Mouse (Mus musculus) hindbrain, embryonic 12.5 days (tissue): ENCODE data around the gene Gpx7. TPM values are rescaled to one million over a fixed set of nuclear protein-coding genes. Genes with fewer than 3 reads are reported as not detected.

Experiments used
- ATAC-seq: fragments of 200-750 bp; cut with Nextera tagmentation; 2 replicates; pipeline ENCODE4 v1.8.0; 2017; ENCODE audit warnings: moderate TSS enrichment; ENCODE audit not compliant: low FRiP score
- H3K27ac ChIP-seq: fragments of 300-500 bp; sonication (generic); 2 replicates; pipeline ENCODE4 v1.5.1; 2016; ENCODE audit warnings: mild to moderate bottlenecking
- H3K27me3 ChIP-seq: fragments of 300-500 bp; sonication (generic); 2 replicates; pipeline ENCODE4 v1.6.1; 2016; ENCODE audit warnings: mild to moderate bottlenecking
- H3K36me3 ChIP-seq: fragments of 300-500 bp; sonication (generic); 2 replicates; pipeline ENCODE4 v1.6.1; 2016; ENCODE audit warnings: mild to moderate bottlenecking
- H3K4me1 ChIP-seq: fragments of 300-500 bp; sonication (generic); 2 replicates; pipeline ENCODE4 v1.6.1; 2016
- H3K4me2 ChIP-seq: fragments of 300-500 bp; sonication (generic); replicated peaks from 2 replicates; pipeline ENCODE4 v1.6.1; 2016; ENCODE audit warnings: mild to moderate bottlenecking
- H3K4me3 ChIP-seq: fragments of 300-500 bp; sonication (generic); 2 replicates; pipeline ENCODE4 v1.5.1; 2016; ENCODE audit warnings: mild to moderate bottlenecking
- H3K9ac ChIP-seq: fragments of 300-500 bp; sonication (generic); 2 replicates; pipeline ENCODE4 v1.6.1; 2016; ENCODE audit warnings: mild to moderate bottlenecking, moderate library complexity
- H3K9me3 ChIP-seq: fragments of 300-500 bp; sonication (generic); replicated peaks from 2 replicates; pipeline ENCODE4 v1.6.1; 2016; ENCODE audit warnings: mild to moderate bottlenecking
- WGBS: fragments of 180-500 bp; shearing (Covaris S2); methylation state at CpG from one replicate; pipeline ENCODE4 v1.1.7; 2016; 5-methylcytosine and 5-hydroxymethylcytosine counted together
- polyA plus RNA-seq: library from polyadenylated mRNA; unstranded; fragments of >200 nt; fragmentation: Nextera tagmentation; extraction: Ambion mirVana; gene quantifications from 2 replicates; pipeline ENCODE4 v1.2.1, GENCODE M21; 2016

Gpx7 gene
- polyA plus RNA-seq, 1 experiment from 2014 or later: 58.2 TPM

GRCm38 (mm10) chr4:108387106-108387505 lies 19.7 kb downstream of the Gpx7 start:
- Histone ChIP-seq H3K36me3 (no peaks in the 10 kb centered on the region), H3K4me2 (peak overlapping the region; percentile 55), H3K4me1 (peaks cover 24% of the 10 kb centered on the region), H3K9me3 (no peaks in the 10 kb centered on the region), H3K27ac (peak overlapping the region; percentile 79), H3K4me3 (peak overlapping the region; percentile 23), H3K9ac (peak overlapping the region; percentile 10; the same call in 1 of the 2 replicates), H3K27me3 (peaks cover 27% of the 10 kb centered on the region)
- 32% methylated on average over 4 of the region's 4 CpGs for WGBS
- ATAC-seq: peak; percentile 60; the same call in 1 of the 2 replicates

DNA sequence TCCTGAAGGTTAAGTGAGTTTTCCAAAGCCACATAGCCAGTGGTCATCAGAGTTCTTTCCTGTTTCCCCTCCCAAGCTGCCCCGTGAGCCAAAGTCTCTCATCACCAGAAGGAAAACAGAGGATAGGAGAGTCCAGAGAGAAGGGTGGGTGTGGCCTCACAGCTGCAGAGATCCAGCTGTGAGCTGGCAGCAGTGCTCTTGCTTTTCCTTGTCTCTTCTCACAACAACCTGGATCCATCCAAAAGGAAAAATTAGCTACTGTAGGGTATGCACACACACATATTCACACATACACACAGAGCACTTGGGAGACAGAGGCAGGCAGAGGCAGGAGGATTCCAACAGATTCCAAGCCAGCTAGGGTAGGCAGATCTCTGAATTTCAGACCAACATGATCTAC lies 20.7 kb downstream of the Gpx7 start:
- 31% methylated on average over 1 of the region's 1 CpGs for WGBS
- ATAC-seq: no peak
- Histone ChIP-seq H3K4me1 (peaks cover 24% of the 10 kb centered on the region), H3K27me3 (peaks cover 29% of the 10 kb centered on the region), H3K27ac (no peak overlapping the region), H3K9me3 (no peaks in the 10 kb centered on the region), H3K36me3 (no peaks in the 10 kb centered on the region), H3K9ac (no peak overlapping the region), H3K4me2 (no peak overlapping the region), H3K4me3 (no peak overlapping the region)

DNA sequence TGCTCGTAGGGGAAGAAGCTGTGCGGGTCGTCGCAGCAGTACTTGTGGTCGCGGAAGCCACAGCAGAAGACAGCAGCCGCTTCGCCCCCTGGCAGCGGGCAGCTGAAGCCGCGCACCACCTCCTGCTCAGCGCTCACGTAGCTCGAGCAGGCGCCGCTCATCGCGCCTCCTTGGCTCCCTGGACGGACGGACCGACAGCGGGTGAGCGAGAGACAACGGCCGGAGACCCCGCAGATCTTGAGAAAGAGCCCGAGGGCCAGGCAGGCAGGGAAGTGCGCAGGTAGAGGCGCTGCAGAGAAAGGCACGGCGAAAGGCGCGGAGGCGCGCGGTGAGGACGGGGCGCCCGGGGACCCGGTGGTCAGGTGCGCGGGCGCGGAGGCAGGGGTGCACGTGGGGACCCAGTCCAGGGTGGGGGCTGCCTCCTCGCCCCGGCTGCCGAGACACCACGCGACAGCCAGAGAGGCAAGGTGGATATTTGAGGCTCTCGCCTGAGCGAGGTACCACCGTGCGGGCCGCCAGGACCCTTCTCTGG lies 23.5 kb downstream of the Gpx7 start, which contains the start of gene Shisal2a:
Gene Shisal2a, minus strand, starts transcription at position 167 of the 532 bp plus-strand sequence.
- WGBS: 3% methylated on average over 55 of the region's 55 CpGs
- no peak within 1 kb of the TSS for H3K27ac ChIP-seq

DNA sequence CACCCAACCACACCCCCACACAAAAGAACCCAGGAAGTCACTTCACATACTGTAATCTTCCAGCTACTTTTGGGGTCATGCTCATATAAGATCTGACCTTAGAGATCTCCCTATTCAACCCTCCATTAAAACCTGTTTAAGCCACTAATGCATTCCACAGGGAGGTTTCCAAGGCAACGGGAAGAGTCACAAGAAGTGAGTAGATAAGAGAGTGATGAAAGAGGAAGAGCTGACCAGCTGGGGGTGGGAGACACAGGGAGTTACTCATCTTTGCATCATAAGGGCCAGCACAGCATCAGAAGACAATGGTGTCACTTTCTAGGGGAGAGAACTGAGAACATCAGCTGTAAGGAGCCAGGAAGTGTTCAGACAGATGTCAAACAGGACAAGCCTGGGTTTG lies 26.6 kb downstream of the Gpx7 start:
- peaks cover 13% of the 10 kb centered on the region for H3K4me1 ChIP-seq
- no peaks in the 10 kb centered on the region for H3K9me3 ChIP-seq
- H3K9ac ChIP-seq: no peak overlapping the region
- WGBS: 26% methylated on average over 1 of the region's 1 CpGs
- no peak overlapping the region for H3K4me2 ChIP-seq
- no peak overlapping the region for H3K4me3 ChIP-seq
- no peak for ATAC-seq
- H3K27me3 ChIP-seq: peaks cover 27% of the 10 kb centered on the region
- H3K27ac ChIP-seq: no peak overlapping the region
- H3K36me3 ChIP-seq: no peaks in the 10 kb centered on the region

More for the DNA sequence above, 23.5 kb downstream of the Gpx7 start, which contains the start of gene Shisal2a:
- Histone ChIP-seq H3K9ac (peak within 1 kb of the TSS; percentile 69), H3K36me3 (no peaks in the 10 kb centered on the region), H3K9me3 (no peaks in the 10 kb centered on the region), H3K27me3 (peaks cover 29% of the 10 kb centered on the region), H3K4me2 (peak within 1 kb of the TSS; percentile 80), H3K4me3 (peak within 1 kb of the TSS; percentile 48), H3K4me1 (peaks cover 27% of the 10 kb centered on the region)
- ATAC-seq: peak; percentile 24; the same call in 1 of the 2 replicates

- H3K27ac ChIP-seq: no peak overlapping the region
- WGBS: 77% methylated on average over 3 of the region's 3 CpGs
These were observed 27.3 kb downstream of the Gpx7 start for GRCm38 (mm10) chr4:108379476-108379875.

DNA sequence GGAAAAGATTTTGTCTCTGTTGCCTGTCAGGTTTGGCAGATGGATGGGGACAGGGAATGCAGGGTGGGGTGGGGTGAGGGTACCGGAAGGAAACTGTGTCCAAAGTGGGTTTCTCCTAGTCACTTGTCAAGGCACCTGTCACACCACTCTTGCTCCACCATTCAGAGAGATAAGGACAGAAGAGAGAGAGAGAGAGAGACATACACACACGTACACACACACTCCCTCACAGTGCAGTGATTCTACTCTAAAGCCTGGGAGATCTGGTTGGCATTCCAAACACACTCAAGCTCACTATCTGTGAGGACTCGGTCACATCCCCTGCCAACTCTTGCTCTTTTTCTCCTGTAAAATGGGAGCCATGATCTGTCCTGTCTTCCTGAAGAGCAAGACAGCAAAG lies 34.6 kb downstream of the Gpx7 start:
- Histone ChIP-seq H3K9me3 (no peaks in the 10 kb centered on the region), H3K9ac (no peak overlapping the region), H3K27ac (no peak overlapping the region), H3K4me1 (no peaks in the 10 kb centered on the region), H3K4me3 (no peak overlapping the region), H3K36me3 (no peaks in the 10 kb centered on the region), H3K27me3 (no peaks in the 10 kb centered on the region), H3K4me2 (no peak overlapping the region)
- 74% methylated on average over 3 of the region's 3 CpGs for WGBS
- ATAC-seq: no peak

More at GRCm38 (mm10) chr4:108379476-108379875, 27.3 kb downstream of the Gpx7 start:
- H3K4me1 ChIP-seq: peaks cover 13% of the 10 kb centered on the region
- peaks cover 26% of the 10 kb centered on the region for H3K27me3 ChIP-seq
- H3K36me3 ChIP-seq: no peaks in the 10 kb centered on the region
- no peak overlapping the region for H3K4me2 ChIP-seq
- H3K9ac ChIP-seq: no peak overlapping the region
- H3K9me3 ChIP-seq: no peaks in the 10 kb centered on the region
- H3K4me3 ChIP-seq: no peak overlapping the region
- ATAC-seq: no peak

GRCm38 (mm10) chr4:108371421-108371820 lies 35.3 kb downstream of the Gpx7 start:
- no peaks in the 10 kb centered on the region for H3K27me3 ChIP-seq
- 93% methylated on average over 3 of the region's 3 CpGs for WGBS
- no peaks in the 10 kb centered on the region for H3K36me3 ChIP-seq
- H3K9me3 ChIP-seq: no peaks in the 10 kb centered on the region
- no peaks in the 10 kb centered on the region for H3K4me1 ChIP-seq
- H3K4me2 ChIP-seq: no peak overlapping the region
- no peak overlapping the region for H3K4me3 ChIP-seq
- no peak overlapping the region for H3K9ac ChIP-seq
- no peak overlapping the region for H3K27ac ChIP-seq
- ATAC-seq: no peak

DNA sequence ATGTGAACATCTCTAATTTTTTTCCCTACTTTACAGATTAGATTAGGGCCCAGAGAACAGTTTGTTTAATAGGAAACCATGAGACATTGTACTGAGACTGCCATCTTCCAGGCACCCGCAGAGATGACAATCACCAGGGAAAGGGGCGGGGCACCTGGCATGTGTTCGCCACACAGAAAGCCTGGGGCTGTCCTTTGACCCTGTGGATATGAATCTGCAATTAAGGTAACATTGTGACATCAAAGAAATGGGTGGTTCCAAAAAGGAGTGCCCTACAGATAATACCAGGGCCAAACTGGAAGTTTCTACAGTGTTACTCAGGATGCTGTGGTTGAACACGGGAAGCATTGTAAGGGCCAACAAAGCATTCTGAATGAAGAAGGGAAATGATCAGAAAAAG lies 36.4 kb downstream of the Gpx7 start:
- Histone ChIP-seq H3K36me3 (no peaks in the 10 kb centered on the region), H3K9ac (no peak overlapping the region), H3K9me3 (no peaks in the 10 kb centered on the region), H3K27ac (no peak overlapping the region), H3K4me2 (no peak overlapping the region), H3K27me3 (no peaks in the 10 kb centered on the region), H3K4me1 (no peaks in the 10 kb centered on the region), H3K4me3 (no peak overlapping the region)
- WGBS: 59% methylated on average over 4 of the region's 4 CpGs
- no peak for ATAC-seq

DNA sequence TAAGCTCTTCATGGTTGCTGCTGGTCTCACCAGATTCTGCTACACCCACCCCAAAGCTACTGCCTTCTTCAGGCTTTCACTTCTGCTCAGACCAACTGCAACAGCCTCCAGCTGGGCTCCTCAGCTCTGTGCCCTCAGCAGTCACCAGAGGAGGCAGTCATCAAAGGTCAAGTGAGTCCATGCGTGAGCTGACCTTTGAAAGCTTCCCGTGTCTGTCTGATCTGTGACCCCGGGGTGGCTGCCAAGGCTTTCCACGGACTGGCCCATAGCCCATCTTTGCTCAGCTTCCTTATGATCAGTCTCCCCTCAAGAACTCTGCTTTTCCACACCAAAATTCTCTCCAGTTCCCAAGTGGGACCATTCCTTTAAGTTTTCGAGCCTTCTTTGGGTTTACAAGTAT lies 37.5 kb downstream of the Gpx7 start:
- Histone ChIP-seq H3K4me1 (peaks cover 2% of the 10 kb centered on the region), H3K9me3 (no peaks in the 10 kb centered on the region), H3K27me3 (no peaks in the 10 kb centered on the region), H3K4me2 (no peak overlapping the region), H3K36me3 (no peaks in the 10 kb centered on the region), H3K9ac (no peak overlapping the region), H3K27ac (no peak overlapping the region), H3K4me3 (no peak overlapping the region)
- no peak for ATAC-seq
- 23% methylated on average over 5 of the region's 5 CpGs for WGBS

DNA sequence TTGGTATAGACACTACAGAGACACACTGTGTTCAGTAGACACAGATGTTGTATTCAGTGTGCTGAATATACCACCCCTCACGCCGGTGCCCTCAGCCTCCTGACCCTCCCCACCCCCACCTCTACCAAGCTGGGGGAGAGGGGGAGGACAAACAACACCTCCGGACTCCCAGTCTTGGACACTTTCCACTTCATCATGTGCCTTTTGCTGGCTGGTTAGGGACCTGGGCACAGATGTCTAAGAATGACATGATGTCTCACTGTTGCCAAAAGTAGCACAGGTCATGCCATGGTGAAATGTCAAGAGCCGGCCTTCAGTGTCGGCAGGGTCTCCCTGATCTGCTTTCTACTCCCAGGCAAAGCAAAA lies 42.7 kb downstream of the Gpx7 start:
- Histone ChIP-seq H3K27me3 (no peaks in the 10 kb centered on the region), H3K9me3 (no peaks in the 10 kb centered on the region), H3K4me1 (peaks cover 50% of the 10 kb centered on the region), H3K9ac (no peak overlapping the region), H3K4me3 (no peak overlapping the region), H3K36me3 (no peaks in the 10 kb centered on the region), H3K4me2 (no peak overlapping the region), H3K27ac (peak overlapping the region; percentile 96)
- WGBS: 14% methylated on average over 5 of the region's 5 CpGs
- no peak for ATAC-seq

GRCm38 (mm10) chr4:108363355-108364110 lies 43.2 kb downstream of the Gpx7 start:
- peak overlapping the region; percentile 96 for H3K27ac ChIP-seq
- H3K4me2 ChIP-seq: peak overlapping the region; percentile 36; the same call in 1 of the 2 replicates
- H3K4me3 ChIP-seq: no peak overlapping the region
- peaks cover 55% of the 10 kb centered on the region for H3K4me1 ChIP-seq
- ATAC-seq: no peak
- no peaks in the 10 kb centered on the region for H3K9me3 ChIP-seq
- no peaks in the 10 kb centered on the region for H3K27me3 ChIP-seq
- no peak overlapping the region for H3K9ac ChIP-seq
- 10% methylated on average over 7 of the region's 7 CpGs for WGBS
- H3K36me3 ChIP-seq: no peaks in the 10 kb centered on the region

DNA sequence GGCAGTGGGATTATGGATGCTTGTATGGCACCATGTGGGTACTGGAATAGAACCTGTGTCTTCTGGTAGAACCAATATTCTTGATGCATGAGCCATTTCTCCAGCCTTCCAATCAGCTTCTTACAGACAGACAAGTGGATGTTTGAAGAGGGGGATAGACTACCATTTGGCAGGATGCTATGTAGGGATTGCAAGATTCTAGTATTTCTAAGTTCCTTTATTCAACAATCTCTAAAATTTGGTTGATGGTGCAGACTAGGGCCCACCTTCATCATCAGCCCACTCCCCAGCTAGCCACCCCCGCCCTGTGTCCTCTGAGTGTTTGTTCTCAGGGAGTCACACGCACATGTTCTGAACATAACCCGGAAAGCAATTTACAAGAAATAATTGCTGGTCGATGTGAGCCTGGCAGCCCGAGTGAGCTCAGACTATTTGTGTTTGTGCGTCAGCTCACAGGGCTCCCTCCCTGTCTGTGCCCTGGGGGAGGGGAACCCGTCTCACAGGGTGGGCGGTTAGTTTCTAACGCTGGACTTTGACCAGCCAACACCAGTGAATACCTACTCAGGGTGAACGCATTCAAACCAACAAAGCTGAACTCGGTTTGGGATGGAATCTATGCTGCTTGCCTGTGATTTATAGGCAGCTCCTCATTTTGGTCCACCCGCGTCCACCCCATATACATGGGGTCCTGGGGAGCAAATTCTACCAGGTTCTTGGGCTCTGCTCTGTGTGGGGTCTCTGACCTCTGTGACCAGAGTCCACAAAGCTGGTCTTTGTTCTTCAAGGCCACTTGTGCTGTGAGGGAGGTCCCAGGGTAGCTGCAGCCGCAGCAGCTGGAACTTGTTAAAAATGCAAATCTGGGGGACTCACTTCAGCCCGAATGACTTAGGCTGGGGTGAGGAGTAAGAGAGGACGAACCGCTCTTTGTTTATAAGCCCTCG lies 44.2 kb downstream of the Gpx7 start:
- peak overlapping the region; percentile 33; the same call in 1 of the 2 replicates for H3K9ac ChIP-seq
- no peak overlapping the region for H3K4me3 ChIP-seq
- 3% methylated on average over 18 of the region's 18 CpGs for WGBS
- H3K27me3 ChIP-seq: no peaks in the 10 kb centered on the region
- H3K4me2 ChIP-seq: peak overlapping the region; percentile 36
- ATAC-seq: peak; percentile 51
- H3K4me1 ChIP-seq: peaks cover 62% of the 10 kb centered on the region
- peak overlapping the region; percentile 96 for H3K27ac ChIP-seq
- H3K36me3 ChIP-seq: no peaks in the 10 kb centered on the region
- H3K9me3 ChIP-seq: no peaks in the 10 kb centered on the region
